Mouse (Mus musculus): ENCODE data around the gene Ankrd54. TPM values are rescaled to one million over a fixed set of nuclear protein-coding genes. Genes with fewer than 3 reads are reported as not detected.
"Not testable (repeated sequence)": the region's sequence is repeated elsewhere in the genome, so short reads cannot be mapped to it uniquely, and the experiment has no call there.

Ankrd54 gene
- total RNA-seq, 4 experiments from 2014 or later: 17.3 to 23.9 (median 18.2) TPM

- no peak for DNase-seq (ENCODE audit: low spot score in 2 of 2)
These were observed 19.8 kb downstream of the Ankrd54 start for GRCm38 (mm10) chr15:79042721-79043491.

- DNase-seq (ENCODE audit: low spot score in 2 of 2): no peak
These were observed 21.1 kb downstream of the Ankrd54 start, which contains the start of gene Galr3 for GRCm38 (mm10) chr15:79041585-79041984. Galr3 (plus strand) TSS chr15:79041885.

GRCm38 (mm10) chr15:79040501-79041416 is 21.9 kb downstream of the Ankrd54 start:
- DNase-seq (ENCODE audit: low spot score in 2 of 2): no peak

GRCm38 (mm10) chr15:79038853-79039252 is 23.8 kb downstream of the Ankrd54 start:
- DNase-seq (ENCODE audit: low spot score in 2 of 2): peak in 1 of 2 experiments; percentile 57

GRCm38 (mm10) chr15:79038331-79038730 is 24.4 kb downstream of the Ankrd54 start:
- DNase-seq (ENCODE audit: low spot score in 2 of 2): no peak

GRCm38 (mm10) chr15:79037913-79038328 is 24.8 kb downstream of the Ankrd54 start:
- DNase-seq (ENCODE audit: low spot score in 2 of 2): peak in 1 of 2 experiments; percentile 73

- not testable (repeated sequence) for DNase-seq (ENCODE audit: low spot score in 2 of 2)
These were observed 30.8 kb downstream of the Ankrd54 start for GRCm38 (mm10) chr15:79031908-79032307.

GRCm38 (mm10) chr15:79030551-79031435 is 31.9 kb downstream of the Ankrd54 start:
- peak; percentile 86 to 88 for DNase-seq (ENCODE audit: low spot score in 2 of 2)

- DNase-seq (ENCODE audit: low spot score in 2 of 2): no peak
These were observed 33.0 kb downstream of the Ankrd54 start for GRCm38 (mm10) chr15:79029519-79030241.

- DNase-seq (ENCODE audit: low spot score in 2 of 2): no peak
These were observed 33.7 kb downstream of the Ankrd54 start for GRCm38 (mm10) chr15:79028823-79029484.

GRCm38 (mm10) chr15:79028237-79028738 is 34.4 kb downstream of the Ankrd54 start, which contains the start of gene H1f0:
H1f0 (plus strand) TSS chr15:79028450.
- DNase-seq (ENCODE audit: low spot score in 2 of 2): peak; percentile 85 to 93

- DNase-seq (ENCODE audit: low spot score in 2 of 2): no peak
These were observed 35.1 kb downstream of the Ankrd54 start for GRCm38 (mm10) chr15:79027291-79028205.

- no peak for DNase-seq (ENCODE audit: low spot score in 2 of 2)
These were observed 36.0 kb downstream of the Ankrd54 start for GRCm38 (mm10) chr15:79026511-79027290.

GRCm38 (mm10) chr15:79025687-79026308 is 36.9 kb downstream of the Ankrd54 start:
- DNase-seq (ENCODE audit: low spot score in 2 of 2): no peak

- no peak for DNase-seq (ENCODE audit: low spot score in 2 of 2)
These were observed 39.3 kb downstream of the Ankrd54 start for GRCm38 (mm10) chr15:79023366-79023765.

GRCm38 (mm10) chr15:79022671-79023230 is 39.9 kb downstream of the Ankrd54 start:
- DNase-seq (ENCODE audit: low spot score in 2 of 2): no peak

- DNase-seq (ENCODE audit: low spot score in 2 of 2): no peak
These were observed 43.8 kb downstream of the Ankrd54 start for GRCm38 (mm10) chr15:79018886-79019285.

All from layer of hippocampus, adult 8-10 months (tissue).